Mouse (Mus musculus) cerebellum, adult 9-11 months (tissue): ENCODE data around the gene A430005L14Rik.
"Not testable (repeated sequence)": the region's sequence is repeated elsewhere in the genome, so short reads cannot be mapped to it uniquely, and the experiment has no call there.

Source experiments
- DNase-seq: peaks from one replicate; pipeline ENCODE4 v3.0.0; 2022

A430005L14Rik gene

DNA sequence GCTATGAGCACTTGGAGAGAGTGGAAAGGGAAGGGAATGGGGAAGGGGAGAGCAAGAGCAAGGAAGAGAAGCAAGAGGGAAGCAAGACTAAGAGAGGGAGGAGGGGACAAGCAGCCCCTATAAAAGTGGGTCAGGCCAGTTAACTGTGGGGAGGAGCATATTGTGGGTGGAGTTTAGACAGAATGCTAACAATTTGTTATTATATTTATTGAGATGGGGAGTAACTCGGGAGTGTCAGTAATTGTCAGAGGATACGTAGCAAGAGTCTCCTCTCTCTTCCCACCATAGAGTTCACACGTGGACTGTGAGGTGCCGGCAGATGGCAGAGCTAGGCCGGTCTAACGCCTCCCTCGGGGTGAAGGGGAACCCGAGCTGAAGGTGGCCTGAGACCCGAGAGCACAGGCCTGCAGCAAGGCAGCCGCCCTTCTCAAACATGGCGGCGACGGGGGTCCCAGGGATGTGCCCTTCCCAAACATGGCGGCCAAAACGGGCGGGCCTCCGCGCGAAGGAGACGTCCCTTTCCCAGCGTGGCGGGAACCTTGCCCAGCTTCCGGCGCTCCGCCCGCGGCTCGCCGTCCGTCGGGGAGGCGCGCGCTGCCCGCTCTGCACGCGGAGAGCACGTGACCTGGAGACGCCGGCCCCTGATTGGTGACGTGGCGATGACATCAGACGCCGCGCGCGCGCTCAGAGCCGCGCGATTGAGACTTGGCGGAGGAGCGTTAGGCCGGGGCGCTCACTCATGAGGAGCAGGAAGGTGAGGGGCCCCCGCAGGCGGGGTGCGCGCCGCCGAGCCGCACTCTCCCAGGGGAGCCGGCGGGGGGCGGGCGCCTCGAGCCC lies at the start of gene A430005L14Rik:
Gene A430005L14Rik (plus strand): TSS at position 669 of the 837 bp plus-strand sequence.
- peak; percentile 99 for DNase-seq

DNA sequence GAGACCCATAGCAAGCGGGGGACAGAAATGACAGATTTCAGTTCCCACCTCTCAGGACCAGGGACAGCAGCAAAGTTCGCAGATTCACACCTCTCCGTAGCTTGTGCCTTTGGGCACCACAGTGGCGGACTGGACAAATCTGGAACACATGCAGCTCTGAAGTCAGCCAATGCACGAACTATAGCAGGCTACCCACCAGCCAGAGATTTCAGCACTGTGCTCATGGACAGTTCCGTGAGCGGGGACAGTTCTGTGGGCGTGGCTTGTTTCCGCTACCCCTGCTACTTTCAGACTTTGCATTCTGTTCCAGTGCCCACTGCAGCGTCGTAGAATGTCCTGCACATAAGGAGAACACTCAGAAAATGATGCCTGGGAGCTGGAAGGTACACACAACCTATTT lies 49.5 kb upstream of the A430005L14Rik start:
- no peak for DNase-seq

DNA sequence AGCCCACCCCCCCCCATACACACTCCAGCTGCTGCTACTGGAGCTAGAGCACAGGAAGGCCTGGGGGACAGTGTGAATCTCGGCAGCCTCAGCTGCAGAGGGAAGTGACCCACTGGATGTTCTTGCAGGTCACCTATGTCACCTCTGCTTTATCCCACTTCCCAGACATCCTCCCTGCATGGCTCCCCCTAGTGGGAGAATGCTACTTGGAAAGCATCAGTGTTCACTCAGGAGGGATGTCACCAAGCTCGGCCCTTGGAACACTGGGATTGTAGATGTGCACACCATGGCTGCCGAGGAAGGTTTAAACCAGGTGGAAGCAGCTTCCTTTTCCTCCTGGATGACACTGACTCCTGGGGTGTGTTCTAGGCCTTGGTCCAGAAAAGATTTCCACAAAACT lies 43.4 kb upstream of the A430005L14Rik start:
- DNase-seq, result no peak

DNA sequence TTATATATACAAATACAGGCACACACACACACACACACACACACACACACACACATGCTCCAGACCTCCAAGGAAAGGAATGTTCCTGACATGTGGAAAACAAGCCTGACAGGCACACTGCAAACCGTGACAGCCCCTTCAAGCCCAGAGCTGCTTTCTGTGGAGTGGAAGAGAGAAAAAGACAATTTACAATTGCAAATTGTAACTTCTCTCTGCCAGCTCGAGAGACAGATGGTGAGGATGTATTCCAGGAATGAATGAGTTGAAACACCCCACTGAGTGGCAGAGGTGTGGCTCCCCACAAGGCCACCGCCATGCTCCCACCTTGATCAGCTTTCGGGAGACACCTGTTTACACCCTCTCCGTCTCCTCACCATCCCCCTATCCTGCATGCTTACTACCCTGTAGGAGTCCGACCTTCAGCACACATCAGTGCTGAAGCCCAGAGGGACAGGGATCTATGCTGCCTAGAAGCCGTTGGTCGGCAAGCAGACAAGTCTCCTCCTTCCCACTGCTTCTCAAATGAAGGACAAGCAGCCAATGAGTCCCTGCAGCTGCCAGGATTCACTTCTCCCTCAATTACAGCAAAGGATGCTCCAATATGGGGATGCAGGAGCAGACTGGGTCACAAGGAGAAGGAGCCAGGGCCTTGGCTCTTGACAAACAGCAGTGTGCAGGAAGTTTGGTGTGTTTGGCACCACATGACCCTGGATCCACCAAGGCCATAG lies 39.1 kb upstream of the A430005L14Rik start:
- DNase-seq, result no peak

DNA sequence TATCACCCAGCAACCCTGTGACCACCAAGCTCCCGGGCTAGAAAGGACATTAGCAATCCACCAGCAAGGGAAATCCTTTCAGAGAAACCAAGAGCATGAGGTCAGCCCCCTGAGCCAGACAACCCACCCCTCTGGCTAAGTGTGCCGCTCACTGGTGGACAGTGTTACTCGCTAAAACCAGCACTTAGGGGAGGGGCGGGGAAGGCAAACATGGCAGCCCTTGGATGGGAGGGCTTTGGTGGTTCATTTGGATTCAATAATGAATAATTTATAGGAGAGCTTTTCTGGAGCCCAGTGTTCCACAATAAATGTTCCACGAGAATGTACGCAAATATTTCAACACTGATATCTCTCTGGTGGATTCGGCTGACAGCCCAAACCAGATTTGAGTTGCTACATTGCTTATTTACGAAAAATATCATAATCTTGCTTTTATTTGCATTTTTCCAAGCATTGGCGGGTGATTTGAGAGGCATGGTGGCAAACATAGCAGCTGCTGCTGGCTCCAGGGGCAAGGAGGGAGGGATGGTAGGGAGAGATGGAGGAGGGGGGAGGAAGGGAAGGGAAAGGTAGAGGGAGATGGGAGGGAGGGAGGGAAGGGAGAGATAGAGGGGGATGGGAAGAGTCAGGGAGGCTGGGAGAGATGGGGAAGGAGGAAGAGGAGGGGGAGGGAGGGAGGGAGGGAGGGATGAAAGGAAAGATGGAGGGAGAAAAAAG lies 36.4 kb upstream of the A430005L14Rik start:
- no peak for DNase-seq

DNA sequence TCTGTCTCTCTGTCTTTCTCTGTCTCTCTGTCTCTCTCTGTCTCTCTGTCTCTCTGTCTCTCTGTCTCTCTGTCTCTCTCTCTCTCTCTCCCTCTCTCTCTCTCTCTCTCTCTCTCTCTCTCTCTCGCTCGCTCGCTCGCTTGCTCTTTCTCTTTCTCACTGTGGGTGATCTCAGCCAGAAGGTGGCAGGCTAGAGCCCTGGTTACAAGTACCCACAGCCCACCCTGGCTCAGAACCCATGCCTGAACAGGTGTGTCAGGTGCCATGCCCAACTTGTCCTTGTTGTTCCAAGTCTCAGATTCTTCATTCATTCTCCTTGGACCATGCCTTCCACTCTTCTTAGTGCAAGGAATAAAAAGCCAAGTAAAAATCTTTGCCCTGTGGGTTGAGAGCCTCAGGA lies 34.9 kb upstream of the A430005L14Rik start:
- not testable (repeated sequence) for DNase-seq

DNA sequence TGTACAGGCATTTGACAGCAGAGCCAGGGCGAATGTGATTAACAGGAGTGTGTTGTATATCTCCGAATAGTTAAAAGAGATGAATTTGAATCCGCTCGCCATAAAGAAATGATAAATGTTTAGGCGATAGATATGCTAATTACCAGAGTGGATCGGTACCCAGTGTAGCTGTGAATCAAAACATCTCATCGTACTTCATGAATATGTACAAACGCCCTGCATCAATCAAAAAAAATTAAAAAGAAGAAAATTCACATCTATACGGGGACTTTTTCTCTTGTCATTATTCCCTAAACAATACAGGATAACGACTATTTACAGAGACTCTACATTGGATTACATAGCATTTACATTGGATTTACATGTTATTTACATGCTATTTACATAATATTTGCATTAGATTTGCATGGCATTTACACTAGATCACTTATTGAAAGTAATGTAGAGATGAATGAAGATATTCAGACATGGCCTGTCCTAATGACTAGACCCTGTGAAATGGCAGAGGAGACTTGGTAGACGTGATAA lies 28.2 kb upstream of the A430005L14Rik start:
- no peak for DNase-seq

DNA sequence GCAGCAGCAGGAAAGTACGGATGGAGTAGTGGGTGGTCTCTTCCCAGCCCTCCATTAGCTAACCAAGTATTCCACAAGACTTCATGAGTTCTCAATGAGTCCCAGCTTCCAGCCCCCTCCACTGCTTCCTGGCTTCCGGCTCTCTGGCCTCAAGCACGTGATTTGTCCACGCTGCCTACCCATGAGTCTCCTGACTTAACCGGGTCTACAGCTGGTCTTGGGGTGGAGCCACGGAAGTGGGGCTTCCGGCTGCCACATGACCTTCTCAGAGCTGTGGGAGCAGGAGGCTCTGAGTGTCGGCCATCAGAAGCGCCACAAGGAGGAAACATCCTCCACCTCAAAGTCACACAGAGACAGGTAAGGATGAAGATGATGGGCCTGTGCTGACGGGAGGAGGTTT lies 27.6 kb upstream of the A430005L14Rik start:
- no peak for DNase-seq

DNA sequence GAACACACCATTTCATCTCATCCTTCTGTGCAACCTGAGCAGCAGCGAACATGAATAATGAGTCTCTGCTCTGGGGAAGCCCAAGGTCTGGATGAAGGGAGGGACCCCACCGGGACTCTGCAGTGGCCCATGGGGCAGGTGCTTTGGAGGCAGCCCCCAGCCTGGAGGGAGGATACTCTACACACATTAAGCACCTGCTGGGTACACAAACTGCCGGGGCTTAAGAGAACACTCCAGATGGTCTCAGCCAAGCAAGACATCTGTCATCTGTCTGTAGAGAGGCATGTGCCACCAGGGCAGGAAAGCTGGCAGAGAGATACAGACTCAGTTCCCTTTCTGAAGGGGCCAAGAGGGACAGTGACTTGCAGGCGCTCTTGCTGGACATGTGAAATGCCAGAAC lies 27.1 kb upstream of the A430005L14Rik start:
- peak; percentile 30 for DNase-seq

DNA sequence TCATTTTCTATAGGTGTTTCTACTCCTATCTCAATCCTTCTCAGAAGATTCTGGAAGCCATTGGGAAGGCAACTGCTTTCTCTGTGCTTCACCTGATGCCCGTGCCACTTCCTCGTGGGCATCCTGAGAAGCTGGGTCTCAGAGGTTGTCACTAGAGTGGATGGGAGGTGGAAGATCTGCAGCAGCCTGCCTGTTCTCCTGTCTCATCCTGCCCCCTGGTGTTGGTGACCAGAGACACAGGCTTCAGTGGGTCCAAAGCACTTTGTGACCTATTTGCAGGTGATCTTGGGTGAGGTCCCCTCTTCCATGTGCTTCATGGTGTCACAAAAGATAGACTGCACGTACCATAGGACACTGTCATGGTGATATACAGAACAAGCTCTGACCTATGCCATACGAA lies 13.8 kb upstream of the A430005L14Rik start:
- DNase-seq, result peak; percentile 23

DNA sequence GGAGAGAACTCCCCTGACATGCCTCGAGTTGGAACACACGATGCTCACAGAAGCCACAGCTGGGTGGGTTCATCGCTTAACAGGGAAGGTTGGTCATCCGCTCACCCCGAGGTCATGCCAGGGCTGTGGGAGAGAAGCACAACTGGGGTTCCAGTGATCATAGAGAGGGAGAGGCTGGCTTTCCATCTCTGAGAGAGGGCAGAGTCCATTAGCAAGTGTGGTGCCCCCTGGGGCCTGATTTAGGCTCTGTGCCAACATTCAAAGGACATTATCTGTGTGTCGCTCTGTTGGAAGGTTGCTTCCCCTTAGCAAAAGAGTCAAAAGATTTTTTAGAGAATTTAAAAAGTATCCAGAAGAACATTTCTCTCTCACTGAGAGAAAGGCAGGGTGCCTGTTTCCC lies 12.8 kb upstream of the A430005L14Rik start:
- DNase-seq, result no peak

DNA sequence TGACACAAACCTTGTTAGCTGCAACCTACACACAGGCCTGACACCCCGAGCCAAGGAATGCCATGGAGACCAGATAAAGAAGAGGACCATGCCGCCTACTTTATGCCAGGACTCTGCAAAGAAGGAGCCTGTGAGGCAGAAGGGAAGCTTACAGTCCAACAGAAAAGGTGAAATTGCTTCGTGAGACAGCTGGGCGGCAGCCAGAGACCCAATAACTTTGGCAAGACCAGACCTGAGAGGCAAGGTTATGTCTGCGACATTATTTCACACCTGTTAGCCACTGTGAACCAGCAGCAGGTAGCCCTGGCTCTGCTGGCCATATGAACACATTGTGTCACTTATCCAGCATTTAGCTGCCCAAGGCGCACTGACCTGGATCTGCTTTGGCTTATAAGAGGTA lies 11.3 kb upstream of the A430005L14Rik start:
- DNase-seq, result no peak

DNA sequence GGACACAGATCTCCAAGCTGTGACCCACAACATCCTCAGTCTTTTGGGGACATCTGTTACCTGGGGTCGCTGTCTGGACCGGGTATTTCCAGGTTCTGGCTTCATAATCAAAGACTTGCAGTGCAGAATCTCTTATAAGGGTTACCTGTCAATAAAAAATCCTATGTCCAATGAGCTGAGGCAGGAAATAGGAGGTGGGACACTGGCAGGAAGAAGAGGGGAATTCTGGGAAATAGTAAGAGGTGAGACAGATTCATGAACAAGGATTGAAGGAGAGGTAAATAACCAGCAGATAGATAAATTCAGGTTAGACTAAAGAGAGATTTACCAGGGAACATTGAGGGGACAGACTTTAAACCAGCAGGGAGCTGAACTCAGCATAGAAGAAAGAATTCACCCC lies 6.7 kb upstream of the A430005L14Rik start:
- DNase-seq, result no peak

DNA sequence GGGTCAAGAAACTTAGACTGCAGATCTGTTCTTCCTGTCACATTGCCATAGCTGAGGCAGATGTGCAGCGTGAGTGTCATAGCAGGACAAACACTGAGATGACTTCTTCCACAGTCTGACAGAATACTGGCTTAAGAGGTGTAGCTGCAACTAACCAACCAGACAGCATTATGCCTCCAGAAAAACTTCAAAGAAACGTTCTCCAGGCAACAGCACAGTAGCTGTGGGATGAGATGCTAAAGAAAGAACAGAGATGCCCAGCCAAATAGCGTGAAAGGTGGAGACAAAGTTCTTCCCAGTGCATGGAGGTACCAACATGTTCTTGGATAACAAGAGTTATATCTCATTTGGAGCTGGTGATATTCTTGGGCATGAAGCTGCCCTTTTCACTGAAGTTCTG lies 5.9 kb upstream of the A430005L14Rik start:
- DNase-seq, result no peak

DNA sequence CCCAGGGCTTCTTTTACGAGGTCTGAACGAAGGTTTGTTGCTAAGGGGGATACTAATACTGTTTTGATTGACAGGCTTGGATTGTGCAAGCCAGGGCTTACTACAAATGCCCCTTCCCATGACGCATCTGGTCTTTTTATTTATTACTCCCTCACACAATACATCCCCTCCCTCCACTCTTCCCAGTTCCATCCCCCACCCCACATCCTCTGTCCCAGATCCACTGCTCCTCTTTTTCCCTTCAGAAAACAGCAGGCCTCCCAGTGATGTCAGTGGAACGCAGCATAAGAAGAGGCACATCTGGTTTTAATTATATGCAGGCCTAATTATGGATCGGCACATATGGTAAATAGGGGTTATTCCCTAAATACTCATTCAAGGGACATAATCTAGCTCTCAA lies 5.3 kb upstream of the A430005L14Rik start:
- DNase-seq, result no peak

DNA sequence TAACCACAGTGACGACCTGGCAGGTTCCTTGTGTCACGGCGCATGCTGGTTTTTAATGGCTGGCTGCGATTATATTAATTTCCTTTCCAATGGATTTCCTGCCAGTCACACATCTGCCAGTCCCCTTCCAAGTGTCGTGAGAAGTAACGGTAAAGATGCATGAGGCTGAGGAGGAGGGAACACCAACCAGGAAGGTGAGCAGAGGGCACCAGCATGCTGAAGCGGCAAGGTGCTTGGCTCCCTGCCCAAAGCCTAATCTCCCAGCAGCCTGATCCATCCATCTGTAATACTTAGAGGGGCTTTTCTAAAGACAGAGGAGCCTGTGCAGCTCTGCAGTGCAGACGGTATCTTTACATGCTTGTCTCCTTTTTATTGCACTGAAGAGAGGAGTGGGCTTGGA lies 1.4 kb upstream of the A430005L14Rik start:
- DNase-seq, result peak; percentile 58

DNA sequence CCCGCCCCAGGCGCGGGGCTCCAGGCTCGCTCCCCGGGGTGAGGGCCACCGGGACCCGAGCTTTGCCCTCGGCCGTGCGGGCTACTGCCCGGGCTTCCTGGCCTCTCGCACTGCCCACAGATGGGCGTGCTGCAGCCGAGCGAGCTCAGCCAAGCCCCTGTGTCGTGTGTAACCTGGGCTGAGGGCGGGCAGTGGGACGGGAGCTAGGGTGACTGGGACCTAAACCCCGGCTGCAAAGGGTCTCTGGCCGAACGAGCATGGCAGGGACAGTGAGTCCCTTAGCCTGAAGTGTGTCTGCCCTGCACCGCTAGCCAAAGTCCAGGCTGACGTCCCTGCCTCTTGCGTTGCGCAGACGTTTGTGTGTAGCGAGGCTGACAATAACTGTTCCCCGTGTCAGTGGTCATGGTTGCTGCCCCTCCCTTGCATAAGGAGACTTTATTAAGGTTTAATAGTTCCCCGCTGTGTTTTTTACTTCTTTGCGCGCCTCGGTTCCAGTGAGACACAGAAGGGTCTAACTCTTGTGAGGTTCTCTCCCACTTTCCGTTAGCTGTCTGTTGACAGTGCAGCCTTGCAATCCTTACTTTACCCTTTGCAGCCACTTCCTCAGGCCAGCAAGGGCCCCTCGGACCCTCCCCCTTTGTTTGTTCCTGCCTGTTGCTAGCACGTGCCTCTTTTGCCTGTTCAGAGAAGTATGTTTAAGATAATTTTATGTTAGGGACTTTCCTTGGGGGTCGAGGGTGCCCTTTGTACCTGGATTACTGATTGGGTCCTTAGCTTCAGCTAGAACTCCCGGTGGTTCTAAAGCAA lies 610 bp downstream of the A430005L14Rik start:
- peak; percentile 48 for DNase-seq

DNA sequence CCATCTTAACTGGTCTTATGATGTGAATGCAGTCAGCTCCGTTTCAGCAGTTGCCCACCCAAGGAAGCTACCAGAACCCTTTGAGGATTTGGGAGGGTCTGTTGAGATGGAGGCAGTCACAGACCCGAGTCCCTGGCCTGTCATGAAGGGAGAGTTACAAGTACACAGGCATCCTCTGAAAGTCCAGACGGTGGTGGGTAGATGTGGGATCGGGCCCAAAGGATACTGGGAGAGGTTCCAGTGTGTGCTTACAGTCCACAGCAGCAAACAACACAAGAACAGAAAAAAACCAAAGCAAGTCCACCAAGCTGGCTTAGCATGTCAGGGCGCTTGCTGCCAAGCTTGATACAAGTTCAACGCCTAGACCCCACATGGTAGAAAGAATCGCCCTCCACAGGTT lies 5.6 kb downstream of the A430005L14Rik start:
- DNase-seq, result no peak

DNA sequence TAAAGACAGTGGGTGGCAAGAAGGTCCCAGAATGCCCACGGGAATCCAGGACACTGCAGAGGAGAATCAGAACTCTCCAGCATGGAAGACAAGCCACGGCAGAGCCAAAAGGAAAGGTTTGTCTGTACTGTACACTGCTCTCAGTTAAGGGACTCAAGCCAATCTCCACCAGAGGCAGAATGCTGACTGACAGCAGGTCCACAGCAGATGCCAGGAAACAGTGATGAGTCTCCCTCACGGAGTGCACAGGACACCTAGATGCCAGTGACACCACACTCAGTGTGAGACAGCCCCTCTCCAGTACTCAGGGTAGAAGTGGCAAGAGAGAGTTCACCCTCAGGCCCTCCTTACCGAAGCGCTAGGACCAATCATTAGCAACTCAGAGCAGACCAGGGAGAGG lies 9.6 kb downstream of the A430005L14Rik start:
- peak; percentile 47 for DNase-seq

DNA sequence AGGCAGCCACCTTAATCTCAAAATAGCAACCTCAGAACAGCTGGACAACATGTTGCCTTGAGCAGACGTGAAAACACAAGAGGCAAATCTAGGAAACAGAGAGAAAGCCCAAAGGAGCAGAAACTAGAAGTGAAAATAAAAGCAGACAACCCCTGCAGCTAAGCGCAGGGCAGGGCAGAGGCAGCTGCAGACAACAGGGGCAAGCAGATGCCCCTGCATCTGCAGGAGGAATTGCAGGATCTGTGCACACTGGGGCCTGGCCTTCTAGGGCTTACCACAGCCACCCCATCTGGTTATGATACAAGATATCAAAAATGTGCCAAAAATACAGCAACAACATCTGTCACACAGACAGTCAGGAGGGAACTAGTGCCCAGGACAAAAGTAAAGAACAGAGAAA lies 10.5 kb downstream of the A430005L14Rik start:
- DNase-seq, result no peak

DNA sequence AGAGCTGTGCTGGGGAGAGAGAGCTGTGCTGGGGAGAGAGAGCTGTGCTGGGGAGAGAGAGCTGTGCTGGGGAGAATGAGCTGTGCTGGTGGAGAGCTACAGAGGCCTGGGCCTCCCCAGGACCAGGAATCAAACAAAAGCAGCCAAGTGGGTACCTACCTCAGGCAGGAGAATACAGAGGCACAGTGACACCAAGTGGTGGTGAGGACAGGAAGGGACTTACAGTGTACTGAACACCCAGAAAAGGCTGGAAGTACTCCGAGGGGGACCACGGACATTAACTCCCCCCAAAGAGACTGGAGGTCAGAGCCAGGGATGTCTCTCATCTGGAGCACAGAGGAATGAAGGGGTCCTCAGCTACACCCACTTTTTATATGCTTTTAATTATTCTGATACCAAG lies 11.0 kb downstream of the A430005L14Rik start:
- DNase-seq, result no peak
